Mouse (Mus musculus) lung, postnatal 0 days (tissue): ENCODE results near the gene Olfr1423. TPM values are rescaled to one million over a fixed set of nuclear protein-coding genes. Genes with fewer than 3 reads are reported as not detected.
A peak's percentile ranks its signal among the peaks of the same experiment; 100 is the strongest.

ENCODE experiments used
- ATAC-seq: fragments of 200-750 bp; cut with Nextera tagmentation; 2 replicates; pipeline ENCODE4 v1.8.0; 2017; ENCODE audit warnings: moderate library complexity
- DNase-seq: peaks from one replicate; pipeline ENCODE4 v3.0.0-alpha.2; 2016; ENCODE audit warnings: low spot score
- H3K27ac ChIP-seq: fragments of 300-500 bp; sonication (generic); 2 replicates; pipeline ENCODE4 v1.5.1; 2014; ENCODE audit warnings: antibody characterized with exemption, mild to moderate bottlenecking, low read length, mixed read lengths
- H3K27me3 ChIP-seq: fragments of 300-500 bp; sonication (generic); replicated peaks from 2 replicates; pipeline ENCODE4 v1.6.1; 2014; ENCODE audit warnings: low read length, mixed read lengths; ENCODE audit not compliant: insufficient read depth
- H3K36me3 ChIP-seq: fragments of 300-500 bp; sonication (generic); 2 replicates; pipeline ENCODE4 v1.6.1; 2014; ENCODE audit warnings: low read length, mixed read lengths; ENCODE audit not compliant: insufficient read depth
- H3K4me1 ChIP-seq: fragments of 300-500 bp; sonication (generic); 2 replicates; pipeline ENCODE4 v1.6.1; 2014; ENCODE audit warnings: antibody characterized with exemption, low read depth, low read length, mixed read lengths; ENCODE audit not compliant: insufficient read depth
- H3K4me2 ChIP-seq: fragments of 300-500 bp; sonication (generic); replicated peaks from 2 replicates; pipeline ENCODE4 v1.6.1; 2014; ENCODE audit warnings: low read depth, mild to moderate bottlenecking, low read length, moderate library complexity, mixed read lengths
- H3K4me3 ChIP-seq: fragments of 300-500 bp; sonication (generic); 2 replicates; pipeline ENCODE4 v1.5.1; 2014; ENCODE audit warnings: low read depth, low read length
- H3K9ac ChIP-seq: fragments of 300-500 bp; sonication (generic); replicated peaks from 2 replicates; pipeline ENCODE4 v1.6.1; 2014; ENCODE audit warnings: low read depth, mild to moderate bottlenecking
- H3K9me3 ChIP-seq: fragments of 300-500 bp; sonication (generic); 2 replicates; pipeline ENCODE4 v1.6.1; 2016; ENCODE audit warnings: low read length, mixed read lengths
- CTCF ChIP-seq: IDR thresholded peaks from 2 replicates; pipeline ENCODE4 v1.5.1; 2016; ENCODE audit warnings: antibody characterized with exemption, mild to moderate bottlenecking
- EP300 ChIP-seq: IDR thresholded peaks from 2 replicates; pipeline ENCODE4 v1.6.1; 2016; ENCODE audit warnings: antibody characterized with exemption, mild to moderate bottlenecking, control low read depth
- WGBS: fragments of 180-500 bp; shearing (Covaris S2); extraction: QIAGEN DNeasy Blood & Tissue Kit; methylation state at CpG from one replicate; pipeline ENCODE4 v1.1.7; 2014; 5-methylcytosine and 5-hydroxymethylcytosine counted together
- polyA plus RNA-seq: library from polyadenylated mRNA; unstranded; fragments of >200 nt; fragmentation: Nextera tagmentation; extraction: Ambion mirVana; gene quantifications from 2 replicates; pipeline ENCODE4 v1.2.1, GENCODE M21; 2015

Gene Olfr1423
- polyA plus RNA-seq, 1 experiment from 2014 or later = not detected

- Histone ChIP-seq H3K4me2 (peak overlapping the region; percentile 67), H3K27me3 (no peaks in the 10 kb centered on the region), H3K4me1 (peaks cover 4% of the 10 kb centered on the region; the same call in 1 of the 2 replicates), H3K9me3 (no peaks in the 10 kb centered on the region), H3K36me3 (no peaks in the 10 kb centered on the region), H3K4me3 (peak overlapping the region; percentile 58), H3K9ac (peak overlapping the region; percentile 41), H3K27ac (peak overlapping the region; percentile 85)
- under 1% methylated on average over 49 of the region's 49 CpGs for WGBS
- DNase-seq (peak; percentile 93), ATAC-seq (peak; percentile 80)
- TF ChIP-seq EP300 (peak; percentile 55; the same call in 1 of the 2 replicates), CTCF (peak; percentile 79)
Measured at GRCm38 (mm10) chr19:12011560-12012556, 29.3 kb downstream of the Olfr1423 start.

GRCm38 (mm10) chr19:12010916-12011559 lies 30.1 kb downstream of the Olfr1423 start:
- peak overlapping the region; percentile 67 for H3K4me2 ChIP-seq
- WGBS = under 1% methylated on average over 26 of the region's 26 CpGs
- TF ChIP-seq EP300 (no peak), CTCF (no peak)
- peaks cover 4% of the 10 kb centered on the region; the same call in 1 of the 2 replicates for H3K4me1 ChIP-seq
- no peaks in the 10 kb centered on the region for H3K27me3 ChIP-seq
- no peaks in the 10 kb centered on the region for H3K36me3 ChIP-seq
- DNase-seq (peak; percentile 87), ATAC-seq (peak; percentile 34)
- H3K4me3 ChIP-seq = peak overlapping the region; percentile 58
- H3K27ac ChIP-seq = peak overlapping the region; percentile 85
- no peaks in the 10 kb centered on the region for H3K9me3 ChIP-seq
- peak overlapping the region; percentile 43 for H3K9ac ChIP-seq

GRCm38 (mm10) chr19:12010281-12010771 lies 30.8 kb downstream of the Olfr1423 start:
- no peak for TF ChIP-seq CTCF
- Histone ChIP-seq H3K36me3 (no peaks in the 10 kb centered on the region), H3K4me3 (peak overlapping the region; percentile 58), H3K27me3 (no peaks in the 10 kb centered on the region), H3K4me1 (peaks cover 4% of the 10 kb centered on the region; the same call in 1 of the 2 replicates), H3K4me2 (peak overlapping the region; percentile 67), H3K9ac (peak overlapping the region; percentile 43), H3K27ac (peak overlapping the region; percentile 85), H3K9me3 (no peaks in the 10 kb centered on the region)
- DNase-seq (peak; percentile 78), ATAC-seq (peak; percentile 28)
- WGBS = under 1% methylated on average over 24 of the region's 24 CpGs

GRCm38 (mm10) chr19:12009501-12010280 lies 31.4 kb downstream of the Olfr1423 start:
- Histone ChIP-seq H3K4me3 (peak overlapping the region; percentile 58), H3K36me3 (no peaks in the 10 kb centered on the region), H3K4me2 (peak overlapping the region; percentile 67), H3K27ac (peak overlapping the region; percentile 85), H3K9ac (peak overlapping the region; percentile 43; the same call in 1 of the 2 replicates), H3K27me3 (no peaks in the 10 kb centered on the region), H3K4me1 (peaks cover 4% of the 10 kb centered on the region; the same call in 1 of the 2 replicates), H3K9me3 (no peaks in the 10 kb centered on the region)
- ATAC-seq (no peak), DNase-seq (peak; percentile 80)
- TF ChIP-seq CTCF (no peak), EP300 (no peak)
- WGBS = 2% methylated on average over 24 of the region's 24 CpGs

GRCm38 (mm10) chr19:12008410-12009380 lies 32.4 kb downstream of the Olfr1423 start:
- Histone ChIP-seq H3K36me3 (no peaks in the 10 kb centered on the region), H3K4me3 (no peak overlapping the region), H3K9ac (no peak overlapping the region), H3K27me3 (no peaks in the 10 kb centered on the region), H3K9me3 (no peaks in the 10 kb centered on the region), H3K27ac (no peak overlapping the region), H3K4me1 (peaks cover 4% of the 10 kb centered on the region; the same call in 1 of the 2 replicates), H3K4me2 (no peak overlapping the region)
- WGBS = 27% methylated on average over 17 of the region's 17 CpGs
- DNase-seq (peak; percentile 11), ATAC-seq (no peak)
- TF ChIP-seq EP300 = no peak
